Mouse (Mus musculus): ENCODE data around the gene 2610528A11Rik.
"Not testable (repeated sequence)": the region's sequence is repeated elsewhere in the genome, so short reads cannot be mapped to it uniquely, and the experiment has no call there.

Gene 2610528A11Rik

DNA sequence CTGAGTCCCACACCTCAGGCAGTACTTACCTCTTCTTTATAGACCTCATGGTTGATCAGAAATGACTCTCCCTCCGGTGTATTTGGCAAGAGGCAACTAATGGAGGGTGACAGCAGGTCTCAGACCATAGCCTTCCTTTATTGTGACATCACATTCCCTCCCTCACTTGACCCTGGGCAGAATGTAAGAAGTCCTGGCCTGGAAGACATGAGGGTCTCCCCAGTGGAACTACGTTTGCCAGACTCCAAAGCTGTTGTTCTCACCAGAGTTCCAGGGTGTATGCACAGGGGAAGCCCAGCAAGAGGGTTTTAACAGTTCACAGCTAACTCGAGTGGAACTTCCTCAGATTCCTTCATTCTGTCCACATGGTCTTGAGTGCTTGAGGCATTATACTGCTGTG lies at the start of gene 2610528A11Rik:
TSS of gene 2610528A11Rik (minus strand) at position 101 of the 400 bp plus-strand sequence.
- CTCF ChIA-PET: no interaction called here
- POLR2A ChIA-PET: interaction anchor here in 3 of 4 experiments (0.8 to 1.1 kb wide), 3 partner anchors 13 to 148 kb away, joined by 3 to 6 read pairs (median 3); no protein-coding TSS in a partner anchor

DNA sequence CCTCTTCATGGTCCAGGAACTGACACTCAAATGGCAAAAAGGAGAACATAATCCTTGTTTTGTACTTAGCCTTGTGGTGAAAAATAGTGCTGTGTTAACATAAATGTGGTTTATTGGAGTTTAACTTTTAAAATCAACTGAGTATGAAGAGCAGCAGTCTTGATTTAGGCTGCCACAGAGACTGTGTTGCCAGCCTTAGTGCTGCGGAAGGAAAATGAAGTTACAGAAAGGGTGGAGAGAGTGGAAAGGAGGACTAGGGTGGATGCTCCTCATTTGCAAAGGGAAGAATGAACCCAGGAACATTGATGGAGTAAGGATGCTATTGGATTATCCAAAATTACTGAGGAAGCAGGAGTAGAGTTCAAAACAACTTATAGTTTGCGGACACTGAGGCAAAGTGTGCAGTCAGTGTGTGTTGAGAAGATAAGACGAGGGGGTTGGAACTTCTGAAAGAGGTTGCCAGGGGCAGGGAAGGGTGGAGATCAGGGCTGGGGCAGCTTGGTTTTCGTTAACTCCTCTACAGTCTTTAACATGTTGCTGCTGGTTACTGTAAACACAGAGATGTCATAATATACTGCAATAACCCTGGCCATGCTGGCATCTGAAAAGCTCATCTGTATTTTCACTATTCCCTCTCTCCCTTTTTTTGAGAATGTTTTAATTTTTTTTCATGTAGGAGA lies 49.6 kb upstream of the 2610528A11Rik start:
- ChIA-PET POLR2A (no interaction called here), CTCF (interaction anchor here in 1 of 4 experiments (0.6 kb wide), 1 partner anchor 212 kb away, joined by 3 read pairs; no protein-coding TSS in a partner anchor)

DNA sequence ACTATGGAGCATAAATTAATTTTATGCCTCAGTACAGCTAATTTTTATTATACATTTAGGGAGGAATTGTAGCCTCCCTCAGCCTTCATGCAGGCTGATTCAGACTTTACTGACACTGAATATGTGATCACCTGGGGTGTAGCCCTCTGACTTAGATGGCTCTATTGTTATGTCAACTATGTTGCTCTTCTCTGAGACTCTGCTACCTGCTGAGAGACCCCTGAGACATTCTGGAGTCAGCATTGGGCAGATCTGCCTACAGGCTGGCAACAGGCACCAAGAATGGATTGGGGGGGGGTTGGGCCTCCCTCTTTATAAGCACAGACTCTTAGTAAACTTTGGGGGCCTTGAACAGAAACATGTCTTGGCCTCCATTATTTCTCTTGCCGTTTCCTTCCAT lies 40.6 kb upstream of the 2610528A11Rik start:
- ChIA-PET CTCF (no interaction called here), POLR2A (no interaction called here)

GRCm38 (mm10) chr14:37139051-37139710 lies 25.4 kb upstream of the 2610528A11Rik start:
- ChIA-PET CTCF (interaction anchor here in 1 of 4 experiments (1.2 kb wide), 1 partner anchor 11 kb away, joined by 3 read pairs; no protein-coding TSS in a partner anchor), POLR2A (interaction anchor here in 2 of 4 experiments (1.0 kb wide), 2 partner anchors 10 to 12 kb away, joined by 3 read pairs; no protein-coding TSS in a partner anchor)

GRCm38 (mm10) chr14:37137596-37137995 lies 23.8 kb upstream of the 2610528A11Rik start:
- CTCF ChIA-PET: interaction anchor here in 1 of 4 experiments (1.2 kb wide), 1 partner anchor 10 kb away, joined by 3 read pairs; no protein-coding TSS in a partner anchor
- POLR2A ChIA-PET: not testable (repeated sequence)

GRCm38 (mm10) chr14:37136110-37136509 lies 22.3 kb upstream of the 2610528A11Rik start:
- CTCF ChIA-PET: interaction anchor here in 2 of 4 experiments (0.5 to 1.2 kb wide), 2 partner anchors 9 to 334 kb away, joined by 3 read pairs; no protein-coding TSS in a partner anchor

GRCm38 (mm10) chr14:37135671-37136070 lies 21.8 kb upstream of the 2610528A11Rik start:
- CTCF ChIA-PET: interaction anchor here in 1 of 4 experiments (0.5 kb wide), 1 partner anchor 333 kb away, joined by 3 read pairs; no protein-coding TSS in a partner anchor
- POLR2A ChIA-PET: interaction anchor here in 2 of 4 experiments (0.7 to 3.2 kb wide), 15 partner anchors 8 to 582 kb away, joined by 3 to 16 read pairs (median 6); partner anchors contain the start of genes Cdhr1 (in 2 of the 2) and Ccser2 (in 1 of the 2)

More at GRCm38 (mm10) chr14:37136110-37136509, 22.3 kb upstream of the 2610528A11Rik start:
- POLR2A ChIA-PET: interaction anchor here in 2 of 4 experiments (0.7 to 3.2 kb wide), 8 partner anchors 8 to 272 kb away, joined by 3 to 16 read pairs (median 5); partner anchors contain the start of gene Cdhr1 (in 1 of the 2)

- POLR2A ChIA-PET: interaction anchor here (0.6 to 3.2 kb wide), 33 partner anchors 8 to 917 kb away, joined by 3 to 16 read pairs (median 3); partner anchors contain the start of genes Cdhr1 (in 3 of the 4), Ccser2 (in 2 of the 4) and Lrit2 (in 1 of the 4)
- CTCF ChIA-PET: no interaction called here
Measured at GRCm38 (mm10) chr14:37135127-37135593, 21.3 kb upstream of the 2610528A11Rik start, which contains the start of gene Ghitm. Gene Ghitm (minus strand): TSS chr14:37135272.

- ChIA-PET CTCF (no interaction called here), POLR2A (interaction anchor here (0.5 to 3.2 kb wide), 33 partner anchors 8 to 918 kb away, joined by 3 to 16 read pairs (median 3); partner anchors contain the start of genes Cdhr1 (in 3 of the 4), Ccser2 (in 2 of the 4) and Lrit2 (in 1 of the 4))
Measured at GRCm38 (mm10) chr14:37134304-37135126, 20.7 kb upstream of the 2610528A11Rik start.

GRCm38 (mm10) chr14:37127652-37128051 lies 13.8 kb upstream of the 2610528A11Rik start:
- CTCF ChIA-PET: interaction anchor here (0.6 to 2.4 kb wide), 26 partner anchors 9 to 727 kb away, joined by 3 to 18 read pairs (median 4); partner anchors contain the start of gene Cdhr1 (in 1 of the 4)
- POLR2A ChIA-PET: interaction anchor here in 3 of 4 experiments (0.6 to 4.2 kb wide), 6 partner anchors 8 to 158 kb away, joined by 3 to 22 read pairs (median 5); partner anchors contain the start of genes Cdhr1 (in 1 of the 3) and Ghitm (in 1 of the 3)

- POLR2A ChIA-PET: interaction anchor here in 2 of 4 experiments (0.7 to 3.5 kb wide), 3 partner anchors 9 to 16 kb away, joined by 3 to 22 read pairs (median 4); partner anchors contain the start of gene Ghitm (in 1 of the 2)
- CTCF ChIA-PET: interaction anchor here in 1 of 4 experiments (1.4 kb wide), 1 partner anchor 9 kb away, joined by 5 read pairs; no protein-coding TSS in a partner anchor
Measured at GRCm38 (mm10) chr14:37119233-37119632, 5.4 kb upstream of the 2610528A11Rik start.

DNA sequence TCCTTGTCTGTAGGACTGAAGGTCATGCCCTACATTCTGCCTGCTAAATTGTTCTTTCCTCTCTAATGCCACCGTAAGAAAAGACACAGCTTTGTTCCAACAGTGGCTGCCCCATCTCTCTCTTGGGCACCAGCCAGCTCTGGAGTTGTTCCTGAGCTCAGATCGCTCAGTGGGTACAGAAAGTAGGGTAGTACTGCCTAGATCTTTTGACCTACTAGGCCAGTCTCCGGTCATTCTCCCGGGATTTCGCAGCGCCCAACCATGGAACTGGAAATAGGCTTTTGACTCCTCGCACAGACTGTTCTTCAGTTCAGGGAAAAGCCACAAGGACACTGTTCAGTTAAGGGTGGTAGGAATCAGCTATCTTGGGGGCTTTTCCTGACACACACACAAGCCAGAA lies 891 bp downstream of the 2610528A11Rik start:
- ChIA-PET CTCF (no interaction called here), POLR2A (interaction anchor here in 1 of 4 experiments (1.1 kb wide), 1 partner anchor 17 kb away, joined by 3 read pairs; no protein-coding TSS in a partner anchor)

DNA sequence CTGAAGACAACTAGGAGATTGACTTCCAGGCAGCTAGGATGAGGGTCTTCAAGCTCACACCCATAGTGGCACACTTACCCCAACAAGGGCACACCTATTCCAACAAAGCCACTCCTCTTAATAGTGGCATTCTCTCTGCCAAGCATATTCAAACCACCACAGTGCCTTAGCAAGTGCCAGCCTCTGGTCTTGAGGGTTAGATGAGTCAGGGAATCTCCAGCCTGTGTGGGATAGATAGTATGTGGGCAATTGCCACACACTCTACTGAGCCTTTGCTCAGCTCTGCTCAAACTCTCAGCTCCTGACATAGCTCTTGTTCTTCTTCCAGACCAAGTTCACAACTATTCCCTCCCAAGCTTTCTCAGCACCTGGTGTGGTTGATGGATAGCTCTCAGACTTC lies 2.5 kb downstream of the 2610528A11Rik start:
- ChIA-PET POLR2A (interaction anchor here in 1 of 4 experiments (1.8 kb wide), 1 partner anchor 10 kb away, joined by 5 read pairs; no protein-coding TSS in a partner anchor), CTCF (interaction anchor here in 1 of 4 experiments (2.6 kb wide), 1 partner anchor 16 kb away, joined by 10 read pairs; no protein-coding TSS in a partner anchor)

GRCm38 (mm10) chr14:37110456-37110855 lies 3.4 kb downstream of the 2610528A11Rik start:
- POLR2A ChIA-PET: interaction anchor here in 2 of 4 experiments (1.7 to 1.8 kb wide), 2 partner anchors 9 to 10 kb away, joined by 5 to 6 read pairs; no protein-coding TSS in a partner anchor

GRCm38 (mm10) chr14:37109975-37110374 lies 3.8 kb downstream of the 2610528A11Rik start:
- ChIA-PET POLR2A (interaction anchor here in 2 of 4 experiments (1.7 to 1.8 kb wide), 2 partner anchors 9 to 11 kb away, joined by 5 to 6 read pairs; no protein-coding TSS in a partner anchor), CTCF (interaction anchor here in 2 of 4 experiments (0.6 to 2.6 kb wide), 2 partner anchors 17 to 18 kb away, joined by 3 to 10 read pairs; no protein-coding TSS in a partner anchor)

More at GRCm38 (mm10) chr14:37110456-37110855, 3.4 kb downstream of the 2610528A11Rik start:
- CTCF ChIA-PET: interaction anchor here in 2 of 4 experiments (0.6 to 2.6 kb wide), 2 partner anchors 17 kb away, joined by 3 to 10 read pairs; no protein-coding TSS in a partner anchor

- CTCF ChIA-PET: interaction anchor here in 1 of 4 experiments (2.6 kb wide), 1 partner anchor 18 kb away, joined by 10 read pairs; no protein-coding TSS in a partner anchor
- POLR2A ChIA-PET: interaction anchor here in 2 of 4 experiments (1.7 to 1.8 kb wide), 2 partner anchors 8 to 11 kb away, joined by 5 to 6 read pairs; no protein-coding TSS in a partner anchor
Measured at GRCm38 (mm10) chr14:37109460-37109859, 4.4 kb downstream of the 2610528A11Rik start.

DNA sequence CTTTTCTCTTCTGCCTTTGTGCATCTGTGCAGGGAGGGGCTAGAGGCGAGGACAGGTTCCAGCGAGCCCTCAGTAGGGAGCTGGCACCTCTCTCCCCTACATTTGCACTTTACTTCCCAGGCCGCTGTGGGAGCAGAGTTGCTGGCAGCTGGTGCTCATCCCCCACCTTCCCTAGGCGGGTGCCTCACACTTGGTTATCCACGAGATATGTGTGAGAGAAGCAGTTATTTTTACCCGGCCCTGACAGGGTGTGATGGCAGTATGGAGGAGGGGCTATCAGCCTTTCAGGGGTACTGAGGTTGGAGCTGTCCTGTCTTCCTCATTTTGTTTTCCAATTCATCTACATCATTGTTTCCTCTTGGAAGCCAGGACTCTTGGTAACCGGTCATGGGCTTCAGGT lies 8.0 kb downstream of the 2610528A11Rik start:
- ChIA-PET CTCF (interaction anchor here in 2 of 4 experiments (0.8 to 1.3 kb wide), 2 partner anchors 22 kb away, joined by 3 to 4 read pairs; no protein-coding TSS in a partner anchor), POLR2A (interaction anchor here in 1 of 4 experiments (0.8 to 0.9 kb wide), 2 partner anchors 8 to 21 kb away, joined by 3 read pairs; no protein-coding TSS in a partner anchor)
